In the genomic region with DNA sequence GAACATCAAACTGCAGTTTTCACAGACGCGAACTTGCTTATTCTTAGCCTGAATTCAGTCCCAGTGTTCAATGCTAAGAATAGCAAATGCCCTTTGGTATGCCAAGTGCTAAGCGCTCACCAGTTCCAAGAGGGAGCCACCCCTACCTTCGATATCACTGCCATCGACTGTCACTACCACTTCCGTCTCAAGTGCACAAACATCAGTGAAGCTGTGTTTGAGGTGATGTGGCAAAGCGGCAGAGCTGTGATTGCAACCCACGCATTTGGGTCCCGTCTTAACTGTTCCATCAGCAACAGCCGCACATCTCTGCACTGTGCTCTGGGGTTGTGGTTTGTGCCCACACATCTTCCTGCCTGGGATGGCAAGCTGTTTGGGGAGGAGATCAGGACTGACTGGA, we compare ENCODE assay signal across 7 mouse cellular contexts.
A peak's percentile ranks its signal among the peaks of the same experiment; 100 is the strongest.
DNase-seq lines count a peak whose midpoint lies in the region; ATAC-seq and TF ChIP-seq lines count a peak whose summit lies in the region.

No protein-coding gene starts in this region.

- no peaks in the 10 kb centered on the region for H3K36me3 ChIP-seq in intestine, postnatal 0 days (ENCODE audit: control insufficient read depth, insufficient read depth)

- no peak for TF ChIP-seq CTCF in intestine, postnatal 0 days (IDR thresholded peaks at IDR 0.05; ENCODE audit: low read depth)

- no peaks in the 10 kb centered on the region for H3K27me3 ChIP-seq in intestine, postnatal 0 days (replicated peaks; ENCODE audit: control insufficient read depth, insufficient read depth, low read length)

- no peak overlapping the region for H3K4me3 ChIP-seq in intestine, postnatal 0 days (ENCODE audit: low read depth, low read length)

- WGBS in intestine, postnatal 0 days = 86% methylated on average over 10 of the region's 10 CpGs

- H3K4me1 ChIP-seq in intestine, postnatal 0 days (replicated peaks; ENCODE audit: control insufficient read depth, insufficient read depth, low read length) = no peaks in the 10 kb centered on the region

- ATAC-seq in neutrophil, adult 5-6 weeks (ENCODE audit: extremely low read depth, insufficient number of reproducible peaks, low FRiP score, poor library complexity, severe bottlenecking) = 0 out of 2 replicates have a peak, but pooled peaks have one; percentile 19
- no peak for ATAC-seq in intestine, postnatal 0 days

- H3K27ac ChIP-seq in intestine, postnatal 0 days (ENCODE audit: low read depth, low read length) = no peak overlapping the region

- DNase-seq in CD4-positive, CD25-positive, alpha-beta regulatory T cell, adult 2 months (ENCODE audit: low read depth, low spot score) = peak; percentile 90
- peak; percentile 66 to 71 for DNase-seq in CD8-positive naive resting alpha-beta T cell, adult 2 months (ENCODE audit: low read depth in 2 of 2, low spot score in 2 of 2)
- DNase-seq in induced T-regulatory cell, adult 2 months (ENCODE audit: low read depth) = peak; percentile 89
- DNase-seq in cerebellum, postnatal 25 days = no peak
- no peak for DNase-seq in kidney, postnatal 4 days

- no peaks in the 10 kb centered on the region for H3K9me3 ChIP-seq in intestine, postnatal 0 days (ENCODE audit: control insufficient read depth)

- H3K9ac ChIP-seq in intestine, postnatal 0 days (ENCODE audit: low read depth, low read length) = no peak overlapping the region

- no peak overlapping the region for H3K4me2 ChIP-seq in intestine, postnatal 0 days (replicated peaks; ENCODE audit: low read depth)

Comparison
In these comparisons a context has a peak if more than half of its experiments do, and no peak if none do; other contexts are left out.
1. DNase-seq: peak in CD4-positive, CD25-positive, alpha-beta regulatory T cell, adult 2 months (single experiment), CD8-positive naive resting alpha-beta T cell, adult 2 months (2 of 2) and induced T-regulatory cell, adult 2 months (single experiment); none in cerebellum, postnatal 25 days (0 of 2) and kidney, postnatal 4 days (0 of 2).